Mouse (Mus musculus) kidney, embryonic 15.5 days (tissue): ENCODE data around the gene Lca5. TPM values are rescaled to one million over a fixed set of nuclear protein-coding genes. Genes with fewer than 3 reads are reported as not detected.

Experiments
- ATAC-seq: fragments of 200-750 bp; cut with Nextera tagmentation; replicated peaks from 2 replicates; pipeline ENCODE4 v1.8.0; 2017; ENCODE audit warnings: moderate TSS enrichment; ENCODE audit not compliant: low FRiP score
- H3K27ac ChIP-seq: fragments of 300-500 bp; sonication (generic); 2 replicates; pipeline ENCODE4 v1.5.1; 2015; ENCODE audit warnings: mild to moderate bottlenecking, inconsistent platforms
- H3K27me3 ChIP-seq: fragments of 300-500 bp; sonication (generic); 2 replicates; pipeline ENCODE4 v1.6.1; 2015; ENCODE audit warnings: inconsistent platforms
- H3K36me3 ChIP-seq: fragments of 300-500 bp; sonication (generic); 2 replicates; pipeline ENCODE4 v1.6.1; 2015; ENCODE audit warnings: inconsistent platforms
- H3K4me1 ChIP-seq: fragments of 300-500 bp; sonication (generic); 2 replicates; pipeline ENCODE4 v1.6.1; 2015; ENCODE audit warnings: inconsistent platforms
- H3K4me2 ChIP-seq: fragments of 300-500 bp; sonication (generic); 2 replicates; pipeline ENCODE4 v1.6.1; 2015; ENCODE audit warnings: moderate library complexity, mild to moderate bottlenecking, inconsistent platforms
- H3K4me3 ChIP-seq: fragments of 300-500 bp; sonication (generic); replicated peaks from 2 replicates; pipeline ENCODE4 v1.5.1; 2015; ENCODE audit warnings: mild to moderate bottlenecking, inconsistent platforms
- H3K9ac ChIP-seq: fragments of 300-500 bp; sonication (generic); 2 replicates; pipeline ENCODE4 v1.6.1; 2015; ENCODE audit warnings: mild to moderate bottlenecking, inconsistent platforms
- H3K9me3 ChIP-seq: fragments of 300-500 bp; sonication (generic); replicated peaks from 2 replicates; pipeline ENCODE4 v1.6.1; 2016; ENCODE audit warnings: inconsistent platforms
- WGBS: fragments of 180-500 bp; shearing (Covaris S2); methylation state at CpG from one replicate; pipeline ENCODE4 v1.1.7; 2015; ENCODE audit warnings: mixed read lengths; 5-methylcytosine and 5-hydroxymethylcytosine counted together
- polyA plus RNA-seq: library from polyadenylated mRNA; unstranded; fragments of >200 nt; fragmentation: Nextera tagmentation; extraction: Ambion mirVana; gene quantifications from 2 replicates; pipeline ENCODE4 v1.2.1, GENCODE M21; 2015

The Lca5 gene
- polyA plus RNA-seq, 1 experiment from 2014 or later, result 15.3 TPM

DNA sequence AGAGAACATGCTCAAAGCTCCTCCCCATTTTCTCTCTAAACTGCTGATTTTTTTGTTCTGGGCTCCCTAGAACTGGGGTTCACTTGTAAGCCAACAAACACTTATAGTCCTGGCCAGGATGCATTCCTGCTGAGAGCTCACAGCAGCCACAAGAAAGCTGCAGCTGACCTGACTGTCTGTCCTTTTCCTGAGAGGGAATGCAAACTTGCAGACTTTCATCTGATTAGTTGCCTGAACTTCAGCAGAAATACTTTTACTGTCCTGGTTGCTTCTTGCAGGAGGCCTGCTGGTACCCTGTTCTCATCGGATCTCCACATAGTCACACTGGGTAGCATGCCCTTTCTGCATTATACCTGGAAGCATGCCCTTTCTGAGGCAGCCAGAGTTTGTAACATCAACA lies 91.0 kb downstream of the Lca5 start:
- Histone ChIP-seq H3K4me3 (no peak overlapping the region), H3K27me3 (no peaks in the 10 kb centered on the region), H3K9ac (no peak overlapping the region), H3K4me2 (no peak overlapping the region; the same call in 1 of the 2 replicates), H3K4me1 (peaks cover 34% of the 10 kb centered on the region), H3K9me3 (no peaks in the 10 kb centered on the region), H3K36me3 (no peaks in the 10 kb centered on the region), H3K27ac (peak overlapping the region; percentile 89)
- ATAC-seq, result peak; percentile 10; the same call in 1 of the 2 replicates
- 4% methylated on average over 1 of the region's 1 CpGs for WGBS

DNA sequence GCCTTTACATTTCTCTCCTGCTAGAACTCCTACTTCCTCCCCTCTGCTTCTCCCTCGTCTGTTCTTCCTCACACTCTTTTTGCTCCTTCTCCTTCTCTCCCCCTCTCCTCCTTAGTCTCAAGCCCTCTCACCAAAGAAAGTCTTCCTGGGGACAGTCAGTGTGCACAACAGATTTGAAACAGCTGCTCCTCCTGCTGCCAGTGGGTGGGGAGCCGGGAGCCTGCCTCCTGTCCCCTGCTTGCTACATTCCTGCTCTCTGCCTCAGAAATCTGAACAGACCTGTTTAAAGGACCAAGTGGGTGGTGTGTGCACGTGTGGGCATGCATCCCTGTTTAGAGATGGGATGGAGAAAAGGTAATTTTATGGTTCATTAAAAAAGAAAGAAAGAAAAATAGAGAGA lies 91.4 kb downstream of the Lca5 start:
- peak overlapping the region; percentile 14; the same call in 1 of the 2 replicates for H3K9ac ChIP-seq
- 12% methylated on average over 3 of the region's 3 CpGs for WGBS
- no peaks in the 10 kb centered on the region for H3K9me3 ChIP-seq
- no peak overlapping the region for H3K4me3 ChIP-seq
- no peaks in the 10 kb centered on the region for H3K36me3 ChIP-seq
- H3K4me1 ChIP-seq, result peaks cover 34% of the 10 kb centered on the region
- no peak overlapping the region; the same call in 1 of the 2 replicates for H3K4me2 ChIP-seq
- peak; percentile 74 for ATAC-seq
- H3K27ac ChIP-seq, result peak overlapping the region; percentile 89
- H3K27me3 ChIP-seq, result no peaks in the 10 kb centered on the region

DNA sequence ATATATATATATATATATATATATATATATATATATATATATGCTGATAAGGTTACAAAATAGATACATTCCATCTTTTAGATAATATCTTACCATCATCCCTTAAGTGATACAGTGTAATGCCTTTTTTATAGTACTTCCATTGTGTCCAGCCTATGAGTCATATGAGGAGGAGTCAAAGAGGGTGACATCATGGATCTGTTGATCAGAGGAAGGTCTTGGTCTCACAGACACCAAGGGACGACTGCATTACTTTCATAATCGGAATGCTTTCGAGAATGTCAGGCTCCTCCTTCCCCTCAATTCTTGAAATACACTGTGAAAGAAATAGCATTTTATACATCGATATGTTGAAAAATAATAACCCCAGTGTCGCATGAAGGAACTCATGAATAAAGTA lies 93.4 kb downstream of the Lca5 start:
- H3K4me1 ChIP-seq, result peaks cover 32% of the 10 kb centered on the region
- H3K4me2 ChIP-seq, result no peak overlapping the region
- ATAC-seq, result no peak
- no peak overlapping the region for H3K9ac ChIP-seq
- H3K4me3 ChIP-seq, result no peak overlapping the region
- H3K9me3 ChIP-seq, result no peaks in the 10 kb centered on the region
- H3K36me3 ChIP-seq, result no peaks in the 10 kb centered on the region
- no peaks in the 10 kb centered on the region for H3K27me3 ChIP-seq
- no peak overlapping the region for H3K27ac ChIP-seq
- WGBS, result 90% methylated on average over 5 of the region's 5 CpGs

DNA sequence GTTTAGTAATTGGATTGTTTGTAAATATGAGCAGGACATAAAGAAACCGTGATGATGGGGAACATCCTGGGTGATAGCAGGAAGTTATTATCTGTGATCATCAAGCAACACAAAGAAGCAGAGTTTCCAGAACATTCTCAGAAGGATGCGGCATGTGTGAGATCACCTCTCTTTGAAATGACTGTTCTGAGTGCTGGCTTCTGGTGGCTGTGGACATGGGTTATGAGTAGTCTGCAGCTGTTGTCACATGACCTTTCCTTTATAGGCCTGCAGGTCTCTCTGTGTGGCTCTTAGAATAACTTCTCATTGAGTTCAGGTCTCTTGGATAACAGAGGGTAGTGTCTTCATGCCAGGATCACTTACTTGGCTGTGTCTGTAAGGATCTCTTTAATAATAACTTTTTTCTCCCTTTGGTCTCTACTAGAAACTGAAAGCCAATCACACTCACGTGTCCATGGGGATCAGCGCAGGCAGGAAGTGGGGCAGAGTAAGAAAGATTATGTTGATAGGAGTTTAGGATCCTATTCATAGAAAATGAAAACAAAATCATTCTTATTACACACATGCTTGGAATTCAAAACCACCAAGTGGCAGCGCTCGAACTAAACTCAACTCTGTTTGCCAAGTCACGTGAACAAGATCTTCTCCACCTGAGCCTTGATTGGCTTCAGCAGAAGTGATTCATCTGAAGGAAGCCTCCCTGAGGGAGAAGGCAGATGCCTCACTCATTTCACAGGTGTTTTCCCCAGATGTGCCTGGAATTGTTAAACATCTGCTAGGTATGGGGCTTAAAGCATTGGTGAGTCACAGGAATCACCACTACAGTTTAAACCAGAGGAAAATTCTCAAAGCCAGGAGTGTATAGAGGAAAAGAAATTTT lies 98.2 kb downstream of the Lca5 start:
- 86% methylated on average over 7 of the region's 7 CpGs for WGBS
- H3K4me1 ChIP-seq, result no peaks in the 10 kb centered on the region
- ATAC-seq, result no peak

More for the DNA sequence above, 98.2 kb downstream of the Lca5 start:
- Histone ChIP-seq H3K9me3 (no peaks in the 10 kb centered on the region), H3K27me3 (no peaks in the 10 kb centered on the region), H3K4me3 (no peak overlapping the region), H3K9ac (no peak overlapping the region), H3K27ac (no peak overlapping the region), H3K4me2 (no peak overlapping the region), H3K36me3 (no peaks in the 10 kb centered on the region)

Other genes with a start within 250 kb of the Lca5 start
- gene Sh3bgrl2, start 107.2 kb upstream of the Lca5 start, polyA plus RNA-seq, result 19.2 and 19.5 TPM in 2 replicates